9 mouse cellular contexts compared by ENCODE assay signal in the genomic region with DNA sequence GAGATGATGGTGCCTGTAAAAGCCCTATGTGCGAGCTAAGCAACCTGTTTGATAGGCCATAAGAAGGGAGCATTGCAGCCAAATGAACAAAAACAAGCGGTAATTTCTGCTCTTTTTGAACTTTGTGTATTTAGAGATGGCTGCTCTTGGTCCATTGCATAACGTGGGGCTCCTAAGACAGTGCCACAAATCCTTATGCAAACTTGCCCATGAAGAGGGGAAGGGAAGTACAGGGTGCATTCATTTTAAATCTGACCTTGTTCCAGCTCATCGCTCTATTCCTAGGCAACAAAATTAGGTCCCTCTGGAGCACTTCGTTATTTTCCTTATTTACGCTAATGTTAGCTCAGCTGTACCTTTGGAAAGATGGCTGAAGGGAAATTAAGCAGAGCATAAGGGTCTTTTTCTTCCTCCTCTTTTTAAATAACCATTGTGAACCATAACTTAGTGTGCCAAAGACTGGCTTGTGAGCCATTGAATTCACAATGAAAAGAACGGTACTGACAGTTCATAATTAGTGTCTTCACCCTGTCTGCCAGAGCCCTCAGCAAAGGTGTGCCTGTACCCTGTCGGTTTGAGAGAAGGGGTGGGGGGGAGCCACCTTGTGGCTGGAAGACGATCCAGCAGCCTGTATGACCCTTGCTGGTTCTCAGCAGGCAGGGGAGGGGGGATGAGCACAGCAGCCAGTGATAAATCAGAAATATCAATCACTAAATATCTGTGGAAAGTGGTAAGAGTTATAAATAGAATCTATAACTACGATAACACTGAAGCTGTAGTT.
A peak's percentile ranks its signal among the peaks of the same experiment; 100 is the strongest.
DNase-seq lines count a peak whose midpoint lies in the region; ATAC-seq lines count a peak whose summit lies in the region.
"Had no signal": no experiment of that assay in that cellular context is flagged by ENCODE, and none has a peak within 500 bp of the region (broad histone marks: within the 10 kb centered on the region; RNA-seq: fewer than 3 reads in every experiment).

No protein-coding gene starts in this region.

- H3K27ac ChIP-seq in heart, embryonic 11.5 days (ENCODE audit: low read depth, low read length) = no peak overlapping the region
- H3K27ac ChIP-seq in hindbrain, embryonic 15.5 days (replicated peaks) = 0 out of 2 replicates have a peak overlapping the region, but pooled peaks have one; percentile 20
- H3K27ac ChIP-seq: liver, embryonic 13.5 days had no signal

- intact Hi-C loops in heart, postnatal 10 days (cut with DNase I) = no loop called here

- H3K4me2 ChIP-seq in heart, embryonic 11.5 days = no peak overlapping the region
- no peak overlapping the region for H3K4me2 ChIP-seq in hindbrain, embryonic 15.5 days
- H3K4me2 ChIP-seq: liver, embryonic 13.5 days had no signal

- peak; percentile 4 to 29 for DNase-seq in heart, postnatal 10 days
- DNase-seq in CD4-positive, CD25-positive, alpha-beta regulatory T cell, adult 2 months (ENCODE audit: low read depth, low spot score) = peak; percentile 73
- peak; percentile 54 for DNase-seq in adrenal gland, adult 2 months
- peak; percentile 24 for DNase-seq in yolk sac, embryonic 10.5 days (ENCODE audit: low spot score)
- DNase-seq: liver, embryonic 13.5 days had no signal

- no peak overlapping the region for H3K9ac ChIP-seq in heart, embryonic 11.5 days (ENCODE audit: low read depth, low read length)
- no peak overlapping the region for H3K9ac ChIP-seq in hindbrain, embryonic 15.5 days
- H3K9ac ChIP-seq: liver, embryonic 13.5 days had no signal

- peaks cover 11% of the 10 kb centered on the region; the same call in 1 of the 2 replicates for H3K27me3 ChIP-seq in heart, embryonic 11.5 days (ENCODE audit: control insufficient read depth, insufficient read depth, low read length)
- no peaks in the 10 kb centered on the region for H3K27me3 ChIP-seq in hindbrain, embryonic 15.5 days

- H3K4me1 ChIP-seq in heart, embryonic 11.5 days (ENCODE audit: control insufficient read depth, insufficient read depth, low read length) = no peaks in the 10 kb centered on the region
- peaks cover 25% of the 10 kb centered on the region for H3K4me1 ChIP-seq in hindbrain, embryonic 15.5 days (replicated peaks)
- H3K4me1 ChIP-seq: liver, embryonic 13.5 days had no signal

- no peaks in the 10 kb centered on the region for H3K9me3 ChIP-seq in heart, embryonic 11.5 days (replicated peaks; ENCODE audit: control insufficient read depth, low read length)
- H3K9me3 ChIP-seq in hindbrain, embryonic 15.5 days = no peaks in the 10 kb centered on the region
- H3K9me3 ChIP-seq: liver, embryonic 13.5 days had no signal

- no peaks in the 10 kb centered on the region for H3K36me3 ChIP-seq in heart, embryonic 11.5 days (ENCODE audit: control insufficient read depth, insufficient read depth, low read length)
- H3K36me3 ChIP-seq in hindbrain, embryonic 15.5 days = no peaks in the 10 kb centered on the region
- H3K36me3 ChIP-seq: liver, embryonic 13.5 days had no signal

- 46% methylated on average over 10 of the region's 10 CpGs for WGBS in heart, embryonic 11.5 days (ENCODE audit: insufficient replicate concordance)
- 35% methylated on average over 10 of the region's 10 CpGs for WGBS in hindbrain, embryonic 15.5 days

- no peak for ATAC-seq in heart, embryonic 11.5 days (replicated peaks; ENCODE audit: insufficient number of reproducible peaks, low FRiP score, low TSS enrichment)
- 0 out of 2 replicates have a peak, but pooled peaks have one; percentile 61 for ATAC-seq in hindbrain, embryonic 15.5 days (ENCODE audit: low FRiP score, low read depth)
- 0 out of 2 replicates have a peak, but pooled peaks have one; percentile 79 for ATAC-seq in megakaryocyte-erythroid progenitor cell, adult 5-6 weeks (replicated peaks; ENCODE audit: low FRiP score, low TSS enrichment, poor library complexity, severe bottlenecking)
- no peak for ATAC-seq in erythroid progenitor cell, adult 5-6 weeks (replicated peaks; ENCODE audit: low FRiP score, poor library complexity, severe bottlenecking)

- H3K4me3 ChIP-seq in heart, embryonic 11.5 days (ENCODE audit: low read depth, low read length) = no peak overlapping the region
- no peak overlapping the region for H3K4me3 ChIP-seq in hindbrain, embryonic 15.5 days
- H3K4me3 ChIP-seq: liver, embryonic 13.5 days had no signal

Comparison
In these comparisons a context has a peak if more than half of its experiments do, and no peak if none do; other contexts are left out.
1. DNase-seq: peak in every context shown above with its lines; median percentile 73 in CD4-positive, CD25-positive, alpha-beta regulatory T cell, adult 2 months; 54 in adrenal gland, adult 2 months; 24 in yolk sac, embryonic 10.5 days; 16 in heart, postnatal 10 days.
2. ATAC-seq: peak in hindbrain, embryonic 15.5 days (single experiment) and megakaryocyte-erythroid progenitor cell, adult 5-6 weeks (single experiment); none in heart, embryonic 11.5 days (single experiment) and erythroid progenitor cell, adult 5-6 weeks (single experiment).